Mouse (Mus musculus) neural tube, embryonic 13.5 days (tissue): ENCODE data around the gene Tpo. TPM values are rescaled to one million over a fixed set of nuclear protein-coding genes. Genes with fewer than 3 reads are reported as not detected.

Experiments
- ATAC-seq: fragments of 200-750 bp; cut with Nextera tagmentation; 2 replicates; pipeline ENCODE4 v1.8.0; 2017; ENCODE audit warnings: low read depth, mild to moderate bottlenecking, moderate TSS enrichment, moderate library complexity
- H3K27ac ChIP-seq: fragments of 300-500 bp; sonication (generic); replicated peaks from 2 replicates; pipeline ENCODE4 v1.5.1; 2015; ENCODE audit warnings: moderate library complexity, mild to moderate bottlenecking, inconsistent platforms
- H3K27me3 ChIP-seq: fragments of 300-500 bp; sonication (generic); 2 replicates; pipeline ENCODE4 v1.6.1; 2015; ENCODE audit warnings: mild to moderate bottlenecking, inconsistent platforms
- H3K36me3 ChIP-seq: fragments of 300-500 bp; sonication (generic); 2 replicates; pipeline ENCODE4 v1.6.1; 2015; ENCODE audit warnings: mild to moderate bottlenecking, inconsistent platforms
- H3K4me1 ChIP-seq: fragments of 300-500 bp; sonication (generic); replicated peaks from 2 replicates; pipeline ENCODE4 v1.6.1; 2015; ENCODE audit warnings: inconsistent platforms
- H3K4me2 ChIP-seq: fragments of 300-500 bp; sonication (generic); 2 replicates; pipeline ENCODE4 v1.6.1; 2015; ENCODE audit warnings: inconsistent platforms, mild to moderate bottlenecking, moderate library complexity
- H3K4me3 ChIP-seq: fragments of 300-500 bp; sonication (generic); 2 replicates; pipeline ENCODE4 v1.5.1; 2015; ENCODE audit warnings: mild to moderate bottlenecking, inconsistent platforms
- H3K9ac ChIP-seq: fragments of 300-500 bp; sonication (generic); 2 replicates; pipeline ENCODE4 v1.6.1; 2015; ENCODE audit warnings: moderate library complexity, mild to moderate bottlenecking, inconsistent platforms
- H3K9me3 ChIP-seq: fragments of 300-500 bp; sonication (generic); 2 replicates; pipeline ENCODE4 v1.6.1; 2016; ENCODE audit warnings: inconsistent platforms
- WGBS: fragments of 180-500 bp; shearing (Covaris S2); methylation state at CpG from one replicate; pipeline ENCODE4 v1.1.7; 2015; 5-methylcytosine and 5-hydroxymethylcytosine counted together
- polyA plus RNA-seq: library from polyadenylated mRNA; unstranded; fragments of >200 nt; fragmentation: Nextera tagmentation; extraction: Ambion mirVana; gene quantifications from 2 replicates; pipeline ENCODE4 v1.2.1, GENCODE M21; 2015

The Tpo gene
- polyA plus RNA-seq, 1 experiment from 2014 or later, result not detected

DNA sequence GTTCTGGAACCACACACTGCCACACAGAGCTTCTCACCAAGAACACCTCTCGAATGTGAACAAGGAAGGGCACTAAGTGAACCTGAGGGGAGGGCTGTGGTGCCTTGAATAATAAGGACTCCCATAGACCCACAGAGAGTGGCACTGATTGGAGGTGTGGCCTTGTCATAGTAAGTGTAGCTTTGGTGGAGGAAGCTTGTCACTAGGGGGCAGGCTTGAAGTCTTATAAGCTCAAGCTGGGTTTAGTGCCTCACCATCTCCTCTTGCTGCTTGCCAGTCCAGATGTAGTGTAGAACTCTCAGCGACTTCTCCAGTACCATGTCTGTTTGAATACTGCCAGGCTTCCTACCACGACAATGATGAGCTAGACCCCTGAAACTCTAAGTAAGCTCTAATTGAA is 9.7 kb upstream of the Tpo start:
- ATAC-seq, result no peak
- Histone ChIP-seq H3K27ac (no peak overlapping the region), H3K4me3 (no peak overlapping the region), H3K9me3 (no peaks in the 10 kb centered on the region), H3K4me2 (no peak overlapping the region), H3K36me3 (no peaks in the 10 kb centered on the region), H3K27me3 (no peaks in the 10 kb centered on the region), H3K4me1 (no peaks in the 10 kb centered on the region), H3K9ac (no peak overlapping the region)
- WGBS, result 64% methylated on average over 3 of the region's 3 CpGs

DNA sequence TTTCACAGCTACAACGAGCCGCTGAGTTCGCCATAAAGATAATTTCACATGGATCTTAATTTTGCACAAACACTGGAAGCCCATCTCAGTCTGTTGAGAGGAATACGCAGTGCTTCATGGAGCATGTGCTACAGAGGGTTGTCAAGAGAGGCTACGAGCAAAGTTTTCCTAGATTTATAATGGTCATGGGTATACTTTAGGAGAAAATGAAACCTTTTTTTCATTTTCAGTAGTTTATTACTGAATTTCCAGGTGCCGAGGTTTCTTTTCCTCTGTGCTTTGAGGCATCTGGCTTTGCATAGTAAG is 3.1 kb downstream of the Tpo start:
- WGBS, result 66% methylated on average over 6 of the region's 6 CpGs

DNA sequence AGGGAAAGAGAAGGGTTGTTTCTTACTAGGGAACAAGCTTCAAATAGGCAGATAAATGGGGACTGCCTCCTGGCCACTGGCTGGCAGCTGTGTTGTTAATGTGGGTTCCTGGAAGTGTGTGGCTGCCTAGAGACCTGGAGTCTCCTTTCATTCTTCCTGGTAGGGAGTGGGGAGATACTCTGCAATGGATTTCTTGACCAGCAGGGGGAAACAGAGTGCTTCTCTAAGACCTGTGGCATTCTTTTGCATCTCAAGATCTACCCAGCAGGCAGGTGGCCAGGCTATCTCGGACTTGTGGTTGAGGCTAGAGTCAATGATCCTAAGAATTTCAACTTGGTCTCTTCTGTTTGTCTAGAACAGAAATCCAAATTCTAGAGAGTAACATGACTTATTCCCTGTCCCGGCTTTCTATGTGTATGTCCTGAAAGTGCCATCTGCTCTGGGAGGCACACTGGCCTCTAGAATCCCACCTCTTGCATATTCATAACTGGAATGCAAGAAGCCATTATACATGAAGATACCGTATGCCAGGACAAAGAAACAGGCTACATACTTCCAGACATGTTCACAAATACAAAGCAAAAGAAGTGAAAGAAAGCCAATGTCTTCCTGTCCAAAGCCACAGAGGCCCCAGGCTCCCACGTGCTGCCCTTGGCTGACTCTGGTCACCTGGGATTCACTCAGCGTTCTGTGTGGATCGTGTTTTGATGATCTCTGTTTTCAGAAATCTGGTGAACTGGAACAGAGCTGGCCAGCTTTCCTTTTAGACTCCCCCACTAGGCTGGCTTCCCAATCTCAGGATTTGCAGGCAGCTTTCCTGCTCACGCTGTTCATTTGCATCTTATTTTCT is 3.6 kb downstream of the Tpo start:
- Histone ChIP-seq H3K9me3 (no peaks in the 10 kb centered on the region), H3K4me1 (no peaks in the 10 kb centered on the region), H3K36me3 (no peaks in the 10 kb centered on the region), H3K4me3 (no peak overlapping the region), H3K27me3 (no peaks in the 10 kb centered on the region), H3K9ac (no peak overlapping the region), H3K27ac (peak overlapping the region; percentile 54), H3K4me2 (no peak overlapping the region)
- peak; percentile 67; the same call in 1 of the 2 replicates for ATAC-seq
- 52% methylated on average over 7 of the region's 7 CpGs for WGBS

More for the DNA sequence above, 3.1 kb downstream of the Tpo start:
- Histone ChIP-seq H3K9ac (no peak overlapping the region), H3K36me3 (no peaks in the 10 kb centered on the region), H3K9me3 (no peaks in the 10 kb centered on the region), H3K27ac (peak overlapping the region; percentile 54; the same call in 1 of the 2 replicates), H3K4me1 (no peaks in the 10 kb centered on the region), H3K4me3 (no peak overlapping the region), H3K4me2 (no peak overlapping the region), H3K27me3 (no peaks in the 10 kb centered on the region)
- no peak for ATAC-seq

DNA sequence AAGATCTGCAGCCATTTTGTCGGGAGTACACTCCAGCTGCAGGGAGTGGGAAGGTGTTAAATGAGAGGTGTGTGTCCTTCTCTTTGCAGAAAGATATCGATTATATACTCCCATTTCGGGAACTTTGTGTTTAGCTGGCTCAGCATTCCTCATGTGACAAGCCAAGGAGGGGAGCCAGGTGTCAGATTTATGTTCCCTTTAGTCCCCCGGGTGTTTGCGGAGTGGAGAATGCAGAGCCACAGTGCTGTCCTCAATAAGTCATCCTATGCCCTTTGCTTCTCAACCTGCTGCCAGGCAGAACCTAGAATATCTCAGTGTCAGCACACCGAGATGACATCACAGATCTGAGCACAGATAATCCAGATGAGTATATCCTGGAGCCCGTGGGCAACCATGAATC is 10.1 kb downstream of the Tpo start:
- Histone ChIP-seq H3K27me3 (no peaks in the 10 kb centered on the region), H3K4me1 (0 out of 2 replicates have a peak, but pooled peaks cover 6% of the 10 kb centered on the region), H3K4me3 (no peak overlapping the region), H3K9ac (no peak overlapping the region), H3K9me3 (no peaks in the 10 kb centered on the region), H3K27ac (no peak overlapping the region), H3K4me2 (no peak overlapping the region), H3K36me3 (no peaks in the 10 kb centered on the region)
- WGBS, result 70% methylated on average over 7 of the region's 7 CpGs
- peak; percentile 27; the same call in 1 of the 2 replicates for ATAC-seq

DNA sequence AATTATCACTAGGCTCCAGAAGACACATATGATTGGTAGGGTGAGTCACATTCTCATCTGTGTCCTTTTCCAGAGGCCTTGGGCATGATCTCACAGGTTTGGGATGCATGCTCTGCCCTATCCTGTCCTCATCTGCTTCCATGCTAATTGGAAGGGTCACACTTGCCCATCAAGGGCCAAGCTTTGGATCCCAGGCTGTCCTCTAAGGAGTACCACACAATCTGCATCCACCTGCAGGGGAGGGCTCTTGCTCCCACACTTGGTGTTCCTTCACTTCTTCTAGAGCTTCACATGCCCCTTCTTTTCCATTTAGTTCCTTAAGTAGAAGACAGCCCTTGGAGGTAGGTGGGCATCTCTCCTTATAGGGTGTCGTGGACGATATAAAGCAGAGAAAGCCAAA is 20.2 kb downstream of the Tpo start:
- no peaks in the 10 kb centered on the region for H3K36me3 ChIP-seq
- no peaks in the 10 kb centered on the region for H3K27me3 ChIP-seq
- no peaks in the 10 kb centered on the region for H3K9me3 ChIP-seq
- no peak overlapping the region for H3K27ac ChIP-seq
- H3K9ac ChIP-seq, result no peak overlapping the region
- H3K4me1 ChIP-seq, result no peaks in the 10 kb centered on the region
- no peak overlapping the region for H3K4me2 ChIP-seq
- H3K4me3 ChIP-seq, result no peak overlapping the region
- 94% methylated on average over 2 of the region's 2 CpGs for WGBS
- no peak for ATAC-seq

DNA sequence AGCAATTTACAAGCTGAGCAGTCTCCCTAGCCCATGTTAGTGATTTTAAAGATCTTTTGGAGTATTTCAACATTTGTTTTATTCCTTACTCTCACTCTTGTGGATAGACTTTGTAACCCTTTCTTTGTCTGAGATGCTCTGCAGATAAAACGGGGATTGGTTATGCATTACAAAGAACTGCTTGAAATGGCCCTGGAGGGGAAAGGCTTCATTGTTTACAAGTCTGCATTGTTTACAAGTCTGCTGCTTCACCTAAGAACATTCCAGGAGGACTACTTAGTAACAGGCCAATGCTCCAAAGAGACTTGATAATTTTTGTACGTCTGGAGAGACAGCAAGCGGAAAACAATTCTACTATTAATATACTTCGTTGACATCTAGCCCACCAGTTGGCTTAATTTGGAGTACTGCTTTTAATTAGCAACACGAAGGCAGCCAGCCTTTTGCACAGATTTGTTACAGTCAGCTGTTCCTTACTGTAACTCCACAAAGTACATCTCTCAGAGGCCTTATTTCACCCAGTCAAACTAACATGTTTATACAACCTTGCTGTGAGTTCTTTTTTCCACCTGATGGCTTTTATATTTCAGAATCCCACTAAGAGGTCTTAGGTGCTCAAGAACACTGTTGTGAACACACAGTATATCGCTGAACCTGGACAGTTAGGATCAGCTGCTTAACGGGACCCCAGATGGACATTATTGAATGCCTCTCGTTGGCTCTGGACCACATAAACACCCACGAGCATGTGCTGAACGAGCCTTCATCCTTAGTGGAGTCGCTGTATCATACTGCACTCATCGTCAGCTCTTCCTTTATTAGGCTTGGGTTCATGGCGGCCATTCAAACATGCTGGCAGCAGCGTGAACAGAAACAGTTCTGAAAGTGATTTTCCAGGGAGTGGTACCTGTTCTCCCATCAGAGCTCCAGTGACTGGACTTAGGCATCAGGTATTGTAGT is 22.5 kb downstream of the Tpo start:
- 71% methylated on average over 14 of the region's 14 CpGs for WGBS
- no peak for ATAC-seq
- H3K36me3 ChIP-seq, result no peaks in the 10 kb centered on the region

DNA sequence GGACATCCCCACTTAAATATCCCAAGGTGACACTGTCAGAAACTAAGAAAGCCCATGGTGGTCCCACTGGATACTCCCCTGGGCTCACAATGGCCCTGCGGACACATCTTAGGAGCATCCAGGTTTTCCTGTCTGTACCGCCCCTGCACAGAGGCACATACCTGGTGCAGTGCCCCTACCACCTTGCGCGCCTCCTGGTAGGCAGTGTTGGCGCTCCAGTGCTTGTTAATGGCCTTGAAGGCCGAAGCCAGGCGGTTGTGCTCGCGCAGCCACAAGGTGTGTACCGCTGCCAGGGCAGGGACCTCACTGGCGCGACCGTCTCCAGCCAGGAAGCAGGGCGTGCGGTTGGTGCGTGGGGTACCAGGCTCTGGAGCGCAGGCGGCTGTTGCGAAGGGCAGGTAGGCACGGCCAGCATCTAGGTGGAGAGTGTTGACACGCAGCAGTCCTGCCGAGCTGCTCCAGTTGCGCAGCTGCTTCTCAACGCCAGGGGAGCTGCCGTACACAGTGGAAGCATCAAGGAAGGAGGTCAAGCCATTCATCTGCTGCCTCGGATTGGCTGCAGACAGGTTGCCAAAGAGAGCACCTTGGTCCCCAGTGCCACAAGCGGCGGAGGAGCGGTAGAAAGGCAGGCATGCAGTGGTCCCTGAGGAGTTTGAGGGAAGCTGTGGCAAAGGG is 29.4 kb downstream of the Tpo start:
- H3K9me3 ChIP-seq, result no peaks in the 10 kb centered on the region
- peak overlapping the region; percentile 27; the same call in 1 of the 2 replicates for H3K4me2 ChIP-seq
- H3K4me1 ChIP-seq, result no peaks in the 10 kb centered on the region
- H3K27ac ChIP-seq, result no peak overlapping the region
- H3K9ac ChIP-seq, result no peak overlapping the region
- no peaks in the 10 kb centered on the region for H3K36me3 ChIP-seq
- H3K27me3 ChIP-seq, result no peaks in the 10 kb centered on the region
- no peak for ATAC-seq
- no peak overlapping the region for H3K4me3 ChIP-seq
- WGBS, result 42% methylated on average over 29 of the region's 29 CpGs

More for the DNA sequence above, 22.5 kb downstream of the Tpo start:
- H3K9ac ChIP-seq, result no peak overlapping the region
- H3K27me3 ChIP-seq, result no peaks in the 10 kb centered on the region
- H3K4me2 ChIP-seq, result no peak overlapping the region
- no peaks in the 10 kb centered on the region for H3K9me3 ChIP-seq
- no peak overlapping the region for H3K27ac ChIP-seq
- H3K4me3 ChIP-seq, result no peak overlapping the region
- no peaks in the 10 kb centered on the region for H3K4me1 ChIP-seq

DNA sequence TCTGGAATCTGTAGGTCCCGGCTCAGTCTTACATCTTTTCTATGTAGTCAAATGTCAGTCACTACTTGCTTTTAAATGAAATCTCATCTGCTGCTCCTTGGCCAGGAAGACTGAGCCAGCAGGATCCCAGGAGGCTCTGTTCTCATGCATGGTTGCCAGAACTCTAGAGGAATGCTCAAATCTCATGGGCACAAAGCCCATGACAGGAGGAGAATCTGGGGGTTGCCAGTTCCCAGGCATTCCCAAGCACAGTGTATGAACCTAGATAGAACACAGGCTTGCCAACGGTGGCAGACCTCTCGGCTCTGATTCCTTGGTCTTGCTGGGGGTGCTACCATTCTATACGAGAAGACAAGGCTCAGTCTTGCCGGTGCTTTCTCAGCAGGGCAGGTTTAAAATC is 40.3 kb downstream of the Tpo start:
- H3K4me3 ChIP-seq, result no peak overlapping the region
- no peak overlapping the region for H3K27ac ChIP-seq
- WGBS, result 91% methylated on average over 5 of the region's 5 CpGs
- no peak for ATAC-seq
- no peak overlapping the region for H3K9ac ChIP-seq
- 0 out of 2 replicates have a peak, but pooled peaks cover under 1% of the 10 kb centered on the region for H3K4me1 ChIP-seq
- no peaks in the 10 kb centered on the region for H3K36me3 ChIP-seq
- H3K27me3 ChIP-seq, result no peaks in the 10 kb centered on the region
- no peak overlapping the region for H3K4me2 ChIP-seq
- no peaks in the 10 kb centered on the region for H3K9me3 ChIP-seq

DNA sequence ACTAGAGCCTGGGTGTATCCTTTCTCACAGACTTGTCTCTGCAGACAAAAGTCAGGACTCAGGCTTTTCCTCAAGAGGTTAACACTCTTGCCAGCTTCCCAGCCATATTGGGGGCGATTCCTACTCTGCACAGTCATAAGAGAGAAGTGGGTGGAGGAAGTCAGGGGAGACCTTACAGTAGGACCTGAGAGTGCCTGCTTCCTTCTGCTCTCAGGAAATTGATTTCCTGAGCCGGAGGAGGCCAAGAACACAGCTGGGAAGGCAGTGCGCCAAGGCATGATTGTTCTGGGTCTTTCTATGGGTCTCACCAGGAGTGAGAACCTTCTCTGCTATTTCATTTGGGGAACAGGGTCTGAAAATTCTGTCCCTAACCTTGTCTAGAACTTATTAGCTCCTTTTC is 48.5 kb downstream of the Tpo start:
- Histone ChIP-seq H3K27me3 (no peaks in the 10 kb centered on the region), H3K36me3 (no peaks in the 10 kb centered on the region), H3K4me3 (no peak overlapping the region), H3K9me3 (peaks cover 12% of the 10 kb centered on the region), H3K4me1 (no peaks in the 10 kb centered on the region), H3K9ac (no peak overlapping the region), H3K4me2 (no peak overlapping the region), H3K27ac (no peak overlapping the region)
- 88% methylated on average over 3 of the region's 3 CpGs for WGBS
- ATAC-seq, result no peak

DNA sequence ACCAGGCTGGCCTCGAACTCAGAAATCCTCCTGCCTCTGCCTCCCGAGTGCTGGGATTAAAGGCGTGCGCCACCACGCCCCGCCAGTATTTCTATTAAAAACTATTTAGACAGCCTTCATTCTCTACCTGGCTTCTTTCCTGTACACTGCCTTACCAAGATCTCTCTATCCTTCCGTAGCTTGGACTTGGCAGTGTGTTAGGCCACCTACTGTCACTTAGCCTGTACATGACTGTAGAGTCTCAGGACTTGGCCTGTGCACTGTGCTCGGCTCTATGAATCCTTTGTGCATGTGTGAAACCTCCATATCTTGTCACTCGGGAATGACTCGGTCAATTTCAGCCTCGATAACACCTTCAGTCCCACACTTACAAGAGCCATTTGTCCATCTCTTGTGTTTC is 55.4 kb downstream of the Tpo start:
- 88% methylated on average over 11 of the region's 11 CpGs for WGBS
- peaks cover 12% of the 10 kb centered on the region for H3K9me3 ChIP-seq
- no peak for ATAC-seq

DNA sequence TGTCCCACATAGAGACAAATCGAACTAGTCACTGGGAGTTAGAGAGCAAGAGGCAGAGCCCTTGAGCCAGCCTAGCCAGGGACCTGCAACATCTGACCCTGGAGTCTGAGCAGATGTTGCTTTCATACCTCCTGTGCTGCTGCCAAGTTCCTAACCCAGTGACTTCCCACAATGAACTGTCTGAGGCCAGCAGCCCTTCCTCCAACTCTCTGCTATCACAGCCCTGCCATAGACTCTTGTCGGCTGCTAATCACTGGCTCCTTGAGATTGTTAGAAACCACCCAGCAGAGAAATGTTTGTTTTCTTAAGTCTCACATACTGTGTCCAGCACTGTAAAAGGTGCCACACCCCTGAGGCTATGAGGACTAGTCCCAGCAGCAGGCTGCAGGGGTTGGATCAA is 56.1 kb downstream of the Tpo start:
- no peaks in the 10 kb centered on the region for H3K36me3 ChIP-seq
- no peak overlapping the region for H3K4me3 ChIP-seq
- WGBS, result 74% methylated on average over 2 of the region's 2 CpGs
- H3K9ac ChIP-seq, result no peak overlapping the region
- H3K9me3 ChIP-seq, result peaks cover 12% of the 10 kb centered on the region
- no peak overlapping the region for H3K27ac ChIP-seq
- H3K4me1 ChIP-seq, result peaks cover 4% of the 10 kb centered on the region
- no peak for ATAC-seq
- H3K4me2 ChIP-seq, result no peak overlapping the region
- H3K27me3 ChIP-seq, result no peaks in the 10 kb centered on the region

More for the DNA sequence above, 55.4 kb downstream of the Tpo start:
- H3K27ac ChIP-seq, result no peak overlapping the region
- peaks cover 4% of the 10 kb centered on the region for H3K4me1 ChIP-seq
- H3K9ac ChIP-seq, result no peak overlapping the region
- H3K4me3 ChIP-seq, result no peak overlapping the region
- no peaks in the 10 kb centered on the region for H3K36me3 ChIP-seq
- H3K4me2 ChIP-seq, result no peak overlapping the region
- no peaks in the 10 kb centered on the region for H3K27me3 ChIP-seq

DNA sequence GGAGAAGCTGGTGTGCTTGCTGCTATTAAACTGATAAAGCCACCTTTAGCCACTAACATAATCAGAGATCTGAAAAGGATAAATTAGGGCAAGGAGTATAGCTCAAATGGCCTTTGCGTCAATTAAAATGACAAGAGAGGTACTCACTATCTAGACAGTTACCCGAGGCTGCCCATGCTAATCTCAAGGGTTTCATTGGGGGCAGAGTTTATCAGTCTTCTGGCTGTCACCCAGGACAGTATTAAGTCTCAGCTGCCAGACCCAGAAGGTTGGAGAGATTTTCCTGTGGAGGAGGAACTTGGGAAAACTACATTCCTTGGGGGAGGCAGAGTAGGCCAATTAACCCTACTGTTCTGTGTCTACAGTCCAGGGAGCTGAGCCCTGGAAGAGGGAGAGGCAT is 63.1 kb downstream of the Tpo start:
- ATAC-seq, result no peak
- H3K4me3 ChIP-seq, result no peak overlapping the region
- no peak overlapping the region for H3K9ac ChIP-seq
- H3K36me3 ChIP-seq, result no peaks in the 10 kb centered on the region
- peaks cover under 1% of the 10 kb centered on the region for H3K4me1 ChIP-seq
- H3K27ac ChIP-seq, result no peak overlapping the region
- H3K9me3 ChIP-seq, result no peaks in the 10 kb centered on the region
- no peaks in the 10 kb centered on the region for H3K27me3 ChIP-seq
- WGBS, result 79% methylated on average over 2 of the region's 2 CpGs
- H3K4me2 ChIP-seq, result no peak overlapping the region
